Mouse (Mus musculus) limb, embryonic 10.5 days (tissue): Measurements from ENCODE around the gene Dus3l. TPM values are rescaled to one million over a fixed set of nuclear protein-coding genes. Genes with fewer than 3 reads are reported as not detected.

Experiments
- DNase-seq: peaks from one replicate; pipeline ENCODE4 v3.0.0-alpha.2; 2017; ENCODE audit warnings: low spot score
- H3K27ac ChIP-seq: fragments of 300-500 bp; sonication (generic); 2 replicates; pipeline ENCODE4 v1.5.1; 2016; ENCODE audit warnings: mild to moderate bottlenecking
- H3K27me3 ChIP-seq: fragments of 300-500 bp; sonication (generic); 2 replicates; pipeline ENCODE4 v1.6.1; 2016; ENCODE audit warnings: low read depth, mild to moderate bottlenecking; ENCODE audit not compliant: poor library complexity, severe bottlenecking
- H3K36me3 ChIP-seq: fragments of 300-500 bp; sonication (generic); 2 replicates; pipeline ENCODE4 v1.6.1; 2016; ENCODE audit warnings: mild to moderate bottlenecking, moderate library complexity
- H3K4me1 ChIP-seq: fragments of 300-500 bp; sonication (generic); 2 replicates; pipeline ENCODE4 v1.6.1; 2016
- H3K4me3 ChIP-seq: fragments of 300-500 bp; sonication (generic); 2 replicates; pipeline ENCODE4 v1.5.1; 2016; ENCODE audit warnings: mild to moderate bottlenecking, moderate library complexity
- H3K9me3 ChIP-seq: fragments of 300-500 bp; sonication (generic); replicated peaks from 2 replicates; pipeline ENCODE4 v1.6.1; 2016; ENCODE audit warnings: mild to moderate bottlenecking
- WGBS: fragments of 180-500 bp; shearing (Covaris S2); methylation state at CpG from one replicate; pipeline ENCODE4 v1.1.7; 2016; 5-methylcytosine and 5-hydroxymethylcytosine counted together
- polyA plus RNA-seq: library from polyadenylated mRNA; unstranded; fragments of >200 nt; fragmentation: Nextera tagmentation; extraction: Ambion mirVana; gene quantifications from 2 replicates; pipeline ENCODE4 v1.2.1, GENCODE M21; 2016

Gene Dus3l
- polyA plus RNA-seq, 1 experiment from 2014 or later, result 46.0 TPM

DNA sequence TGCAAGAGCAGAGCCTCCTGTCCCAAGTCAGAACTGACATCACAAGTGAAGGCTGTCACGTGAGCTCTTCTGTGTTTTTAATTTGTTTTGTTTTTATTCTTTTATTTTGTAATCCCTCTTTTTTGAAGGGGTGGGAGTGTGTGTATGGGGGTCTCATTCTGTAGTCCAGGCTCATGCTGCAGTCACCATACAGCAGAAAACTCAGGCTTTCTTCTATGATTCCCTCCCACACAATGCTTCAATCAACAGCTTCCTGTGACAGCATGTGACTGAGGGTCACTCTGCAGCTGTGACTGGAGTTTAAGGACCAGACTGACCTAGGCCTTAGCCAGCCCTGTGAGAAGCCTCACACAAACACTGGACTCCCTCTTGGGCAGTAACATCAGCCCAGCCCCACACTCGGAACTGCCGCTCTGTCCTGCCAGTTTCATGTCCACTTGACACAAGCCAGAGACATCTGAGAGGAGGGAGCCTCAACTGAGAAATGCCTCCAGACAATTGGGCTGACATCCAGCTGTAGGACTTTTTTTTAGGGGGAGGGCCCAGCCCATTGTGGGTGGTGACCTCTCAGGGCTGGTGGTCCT is 14.3 kb downstream of the Dus3l start:
- Histone ChIP-seq H3K4me3 (no peak overlapping the region), H3K27me3 (no peaks in the 10 kb centered on the region), H3K36me3 (peaks cover 13% of the 10 kb centered on the region), H3K4me1 (peaks cover 9% of the 10 kb centered on the region), H3K27ac (peak overlapping the region; percentile 42), H3K9me3 (peaks cover 2% of the 10 kb centered on the region; the same call in 1 of the 2 replicates)
- WGBS, result 36% methylated on average over 3 of the region's 3 CpGs
- no peak for DNase-seq

- H3K4me3 ChIP-seq, result no peak overlapping the region
- peaks cover 13% of the 10 kb centered on the region for H3K36me3 ChIP-seq
- WGBS, result 87% methylated on average over 13 of the region's 13 CpGs
- DNase-seq, result no peak
- H3K27ac ChIP-seq, result no peak overlapping the region
- no peaks in the 10 kb centered on the region for H3K27me3 ChIP-seq
- H3K4me1 ChIP-seq, result peaks cover 9% of the 10 kb centered on the region
- H3K9me3 ChIP-seq, result peaks cover 2% of the 10 kb centered on the region; the same call in 1 of the 2 replicates
Measured at GRCm38 (mm10) chr17:56780291-56780978, 15.9 kb downstream of the Dus3l start.

- no peaks in the 10 kb centered on the region for H3K27me3 ChIP-seq
- no peak overlapping the region for H3K27ac ChIP-seq
- H3K9me3 ChIP-seq, result no peaks in the 10 kb centered on the region
- DNase-seq, result no peak
- H3K36me3 ChIP-seq, result no peaks in the 10 kb centered on the region
- H3K4me1 ChIP-seq, result peaks cover 8% of the 10 kb centered on the region; the same call in 1 of the 2 replicates
- no peak overlapping the region for H3K4me3 ChIP-seq
- 83% methylated on average over 3 of the region's 3 CpGs for WGBS
Measured at GRCm38 (mm10) chr17:56788886-56789285, 24.3 kb downstream of the Dus3l start.

- no peak for DNase-seq
- Histone ChIP-seq H3K36me3 (no peaks in the 10 kb centered on the region), H3K27ac (no peak overlapping the region)
Measured at GRCm38 (mm10) chr17:56789286-56789685, 24.7 kb downstream of the Dus3l start.

GRCm38 (mm10) chr17:56792588-56792987 is 28.0 kb downstream of the Dus3l start:
- WGBS, result 86% methylated on average over 3 of the region's 3 CpGs
- Histone ChIP-seq H3K4me3 (no peak overlapping the region), H3K9me3 (no peaks in the 10 kb centered on the region), H3K27me3 (no peaks in the 10 kb centered on the region), H3K4me1 (peaks cover 8% of the 10 kb centered on the region; the same call in 1 of the 2 replicates), H3K27ac (no peak overlapping the region), H3K36me3 (no peaks in the 10 kb centered on the region)
- no peak for DNase-seq

More at GRCm38 (mm10) chr17:56789286-56789685, 24.7 kb downstream of the Dus3l start:
- H3K9me3 ChIP-seq, result no peaks in the 10 kb centered on the region
- peaks cover 8% of the 10 kb centered on the region; the same call in 1 of the 2 replicates for H3K4me1 ChIP-seq
- H3K4me3 ChIP-seq, result no peak overlapping the region
- WGBS, result 91% methylated on average over 6 of the region's 6 CpGs
- no peaks in the 10 kb centered on the region for H3K27me3 ChIP-seq

GRCm38 (mm10) chr17:56793614-56794319 is 29.2 kb downstream of the Dus3l start:
- DNase-seq, result no peak
- Histone ChIP-seq H3K4me1 (no peaks in the 10 kb centered on the region), H3K36me3 (no peaks in the 10 kb centered on the region), H3K27ac (no peak overlapping the region), H3K9me3 (no peaks in the 10 kb centered on the region), H3K4me3 (no peak overlapping the region), H3K27me3 (no peaks in the 10 kb centered on the region)
- WGBS, result 69% methylated on average over 6 of the region's 6 CpGs

DNA sequence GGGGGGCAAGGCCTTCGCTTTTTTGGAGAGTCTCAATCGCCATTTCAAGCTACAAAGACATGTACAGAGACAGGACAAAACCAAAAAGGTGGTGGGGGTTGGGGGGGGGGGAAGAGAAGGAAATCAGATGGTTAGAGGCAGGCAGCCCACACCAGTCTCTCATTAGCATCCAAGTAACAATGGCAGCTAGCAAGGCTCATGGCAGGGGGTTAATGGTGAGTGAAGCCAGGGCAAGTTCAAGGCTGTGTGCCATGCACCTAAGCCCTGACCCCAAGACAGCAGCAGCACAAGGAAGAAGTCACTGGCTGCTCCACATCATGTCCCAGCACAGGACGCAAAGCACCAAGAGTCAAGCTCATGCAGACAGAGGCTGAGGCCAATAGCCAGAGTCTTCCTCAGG is 34.7 kb downstream of the Dus3l start:
- 73% methylated on average over 3 of the region's 3 CpGs for WGBS
- Histone ChIP-seq H3K9me3 (no peaks in the 10 kb centered on the region), H3K4me3 (no peak overlapping the region), H3K36me3 (no peaks in the 10 kb centered on the region), H3K27ac (no peak overlapping the region), H3K27me3 (no peaks in the 10 kb centered on the region), H3K4me1 (no peaks in the 10 kb centered on the region)
- DNase-seq, result no peak

DNA sequence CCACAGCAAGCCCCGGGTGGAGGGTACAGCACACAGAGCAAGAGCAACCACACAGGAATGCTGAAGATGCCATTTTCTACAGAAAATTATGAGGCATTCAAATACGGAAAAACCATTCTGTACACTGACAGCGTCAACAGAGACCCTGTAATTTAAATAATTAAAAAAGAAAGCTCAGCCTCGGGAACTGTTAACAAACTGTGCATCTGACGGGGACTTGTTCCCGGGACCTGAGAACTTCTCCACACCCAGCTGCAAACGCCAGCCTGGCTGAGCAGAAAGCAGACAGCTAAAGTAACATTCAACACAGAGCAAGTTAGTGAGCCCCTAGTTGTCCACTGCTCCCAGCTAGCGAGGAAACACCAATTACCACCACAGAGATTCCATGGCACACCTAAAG is 37.5 kb downstream of the Dus3l start:
- H3K27ac ChIP-seq, result no peak overlapping the region
- no peaks in the 10 kb centered on the region for H3K36me3 ChIP-seq
- H3K9me3 ChIP-seq, result no peaks in the 10 kb centered on the region
- DNase-seq, result no peak
- H3K4me3 ChIP-seq, result no peak overlapping the region
- H3K4me1 ChIP-seq, result no peaks in the 10 kb centered on the region
- peaks cover 4% of the 10 kb centered on the region for H3K27me3 ChIP-seq
- 76% methylated on average over 8 of the region's 8 CpGs for WGBS

GRCm38 (mm10) chr17:56804952-56805351 is 40.4 kb downstream of the Dus3l start:
- Histone ChIP-seq H3K4me3 (no peak overlapping the region), H3K9me3 (no peaks in the 10 kb centered on the region), H3K4me1 (peaks cover under 1% of the 10 kb centered on the region; the same call in 1 of the 2 replicates), H3K27ac (no peak overlapping the region), H3K27me3 (peaks cover 31% of the 10 kb centered on the region), H3K36me3 (no peaks in the 10 kb centered on the region)
- no peak for DNase-seq
- 86% methylated on average over 5 of the region's 5 CpGs for WGBS

GRCm38 (mm10) chr17:56805784-56806183 is 41.2 kb downstream of the Dus3l start:
- 93% methylated on average over 1 of the region's 1 CpGs for WGBS
- no peaks in the 10 kb centered on the region for H3K36me3 ChIP-seq
- H3K27me3 ChIP-seq, result peaks cover 33% of the 10 kb centered on the region
- H3K9me3 ChIP-seq, result no peaks in the 10 kb centered on the region
- DNase-seq, result no peak
- peaks cover 8% of the 10 kb centered on the region for H3K4me1 ChIP-seq
- no peak overlapping the region for H3K27ac ChIP-seq
- H3K4me3 ChIP-seq, result no peak overlapping the region

GRCm38 (mm10) chr17:56808518-56808917 is 44.0 kb downstream of the Dus3l start:
- Histone ChIP-seq H3K27me3 (peaks cover 33% of the 10 kb centered on the region), H3K27ac (no peak overlapping the region), H3K4me1 (peaks cover 8% of the 10 kb centered on the region), H3K9me3 (no peaks in the 10 kb centered on the region), H3K4me3 (no peak overlapping the region), H3K36me3 (no peaks in the 10 kb centered on the region)
- 9% methylated on average over 9 of the region's 9 CpGs for WGBS
- peak; percentile 83 for DNase-seq

- H3K27ac ChIP-seq, result peak overlapping the region; percentile 34; the same call in 1 of the 2 replicates
- H3K4me3 ChIP-seq, result no peak overlapping the region
- DNase-seq, result no peak
- H3K36me3 ChIP-seq, result no peaks in the 10 kb centered on the region
- H3K4me1 ChIP-seq, result peaks cover 18% of the 10 kb centered on the region
- peaks cover 37% of the 10 kb centered on the region for H3K27me3 ChIP-seq
- H3K9me3 ChIP-seq, result no peaks in the 10 kb centered on the region
- 4% methylated on average over 3 of the region's 3 CpGs for WGBS
Measured at GRCm38 (mm10) chr17:56810245-56810644, 45.7 kb downstream of the Dus3l start.
